Mouse (Mus musculus) neural tube, embryonic 15.5 days (tissue): ENCODE data around the gene Pax3. TPM values are rescaled to one million over a fixed set of nuclear protein-coding genes. Genes with fewer than 3 reads are reported as not detected.

Source experiments
- ATAC-seq: fragments of 200-750 bp; cut with Nextera tagmentation; 2 replicates; pipeline ENCODE4 v1.8.0; 2017; ENCODE audit warnings: mild to moderate bottlenecking, moderate TSS enrichment, moderate library complexity; ENCODE audit not compliant: low FRiP score
- H3K27ac ChIP-seq: fragments of 300-500 bp; sonication (generic); replicated peaks from 2 replicates; pipeline ENCODE4 v1.5.1; 2015; ENCODE audit warnings: mild to moderate bottlenecking, inconsistent platforms
- H3K27me3 ChIP-seq: fragments of 300-500 bp; sonication (generic); replicated peaks from 2 replicates; pipeline ENCODE4 v1.6.1; 2015; ENCODE audit warnings: inconsistent platforms
- H3K36me3 ChIP-seq: fragments of 300-500 bp; sonication (generic); 2 replicates; pipeline ENCODE4 v1.6.1; 2015; ENCODE audit warnings: inconsistent platforms
- H3K4me1 ChIP-seq: fragments of 300-500 bp; sonication (generic); 2 replicates; pipeline ENCODE4 v1.6.1; 2015; ENCODE audit warnings: inconsistent platforms
- H3K4me2 ChIP-seq: fragments of 300-500 bp; sonication (generic); 2 replicates; pipeline ENCODE4 v1.6.1; 2015; ENCODE audit warnings: inconsistent platforms, mild to moderate bottlenecking, moderate library complexity
- H3K4me3 ChIP-seq: fragments of 300-500 bp; sonication (generic); replicated peaks from 2 replicates; pipeline ENCODE4 v1.5.1; 2015; ENCODE audit warnings: mild to moderate bottlenecking, inconsistent platforms
- H3K9ac ChIP-seq: fragments of 300-500 bp; sonication (generic); replicated peaks from 2 replicates; pipeline ENCODE4 v1.6.1; 2015; ENCODE audit warnings: mild to moderate bottlenecking, inconsistent platforms
- H3K9me3 ChIP-seq: fragments of 300-500 bp; sonication (generic); replicated peaks from 2 replicates; pipeline ENCODE4 v1.6.1; 2016; ENCODE audit warnings: inconsistent platforms
- WGBS: fragments of 180-500 bp; shearing (Covaris S2); methylation state at CpG from one replicate; pipeline ENCODE4 v1.1.7; 2015; ENCODE audit warnings: mixed read lengths; 5-methylcytosine and 5-hydroxymethylcytosine counted together
- polyA plus RNA-seq: library from polyadenylated mRNA; unstranded; fragments of >200 nt; fragmentation: Nextera tagmentation; extraction: Ambion mirVana; gene quantifications from 2 replicates; pipeline ENCODE4 v1.2.1, GENCODE M21; 2015

Gene Pax3
- polyA plus RNA-seq, 1 experiment from 2014 or later: 3.4 TPM

DNA sequence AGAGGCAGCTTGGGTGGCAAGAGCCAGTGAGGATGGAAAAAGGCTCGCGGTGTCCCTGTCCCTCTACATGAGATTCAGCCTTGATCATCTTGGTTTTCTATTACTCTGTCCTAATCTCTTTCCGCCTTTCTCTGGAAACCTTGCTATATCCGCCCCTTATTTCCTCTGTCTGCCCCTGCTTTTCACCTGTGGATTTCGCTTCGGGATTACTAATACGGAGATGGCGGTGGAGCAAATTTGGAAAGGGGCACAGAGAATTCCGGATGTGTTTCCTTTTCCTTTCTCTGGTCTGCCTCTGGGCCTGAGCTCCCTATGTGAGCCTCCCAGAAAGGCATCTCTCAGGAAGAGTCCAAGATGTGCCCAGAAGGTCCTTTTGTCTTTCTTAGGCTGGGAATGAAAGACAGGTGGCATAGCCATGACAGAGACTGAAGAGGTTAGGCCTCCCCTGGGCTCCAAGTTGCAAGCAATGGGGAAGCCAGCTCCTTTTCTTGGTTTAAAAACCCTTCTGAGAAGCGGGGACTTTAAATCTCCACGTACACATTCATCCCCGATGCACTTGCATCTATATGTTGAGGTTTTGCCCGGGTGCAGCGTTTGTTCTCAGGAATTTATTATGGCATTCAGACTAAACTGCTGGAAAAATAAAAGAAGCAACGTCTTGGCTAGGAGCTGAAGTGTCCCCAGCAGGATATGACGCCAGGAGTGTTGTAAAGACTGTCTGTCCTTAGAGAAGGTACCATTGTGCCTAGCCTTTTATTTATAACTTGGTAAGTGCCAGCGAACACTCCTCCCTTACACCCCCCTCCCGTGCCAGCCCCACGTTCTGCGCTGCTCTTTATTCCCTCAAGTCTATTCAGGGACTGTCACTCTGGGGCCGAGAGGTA, 659 bp upstream of the Pax3 start:
- Histone ChIP-seq H3K36me3 (no peaks in the 10 kb centered on the region), H3K27me3 (peaks cover 78% of the 10 kb centered on the region), H3K9ac (no peak overlapping the region), H3K9me3 (no peaks in the 10 kb centered on the region), H3K27ac (peak overlapping the region; percentile 51), H3K4me1 (peaks cover 17% of the 10 kb centered on the region), H3K4me2 (peak overlapping the region; percentile 52), H3K4me3 (peak overlapping the region; percentile 33)
- 2% methylated on average over 21 of the region's 21 CpGs for WGBS
- peak; percentile 60; the same call in 1 of the 2 replicates for ATAC-seq

DNA sequence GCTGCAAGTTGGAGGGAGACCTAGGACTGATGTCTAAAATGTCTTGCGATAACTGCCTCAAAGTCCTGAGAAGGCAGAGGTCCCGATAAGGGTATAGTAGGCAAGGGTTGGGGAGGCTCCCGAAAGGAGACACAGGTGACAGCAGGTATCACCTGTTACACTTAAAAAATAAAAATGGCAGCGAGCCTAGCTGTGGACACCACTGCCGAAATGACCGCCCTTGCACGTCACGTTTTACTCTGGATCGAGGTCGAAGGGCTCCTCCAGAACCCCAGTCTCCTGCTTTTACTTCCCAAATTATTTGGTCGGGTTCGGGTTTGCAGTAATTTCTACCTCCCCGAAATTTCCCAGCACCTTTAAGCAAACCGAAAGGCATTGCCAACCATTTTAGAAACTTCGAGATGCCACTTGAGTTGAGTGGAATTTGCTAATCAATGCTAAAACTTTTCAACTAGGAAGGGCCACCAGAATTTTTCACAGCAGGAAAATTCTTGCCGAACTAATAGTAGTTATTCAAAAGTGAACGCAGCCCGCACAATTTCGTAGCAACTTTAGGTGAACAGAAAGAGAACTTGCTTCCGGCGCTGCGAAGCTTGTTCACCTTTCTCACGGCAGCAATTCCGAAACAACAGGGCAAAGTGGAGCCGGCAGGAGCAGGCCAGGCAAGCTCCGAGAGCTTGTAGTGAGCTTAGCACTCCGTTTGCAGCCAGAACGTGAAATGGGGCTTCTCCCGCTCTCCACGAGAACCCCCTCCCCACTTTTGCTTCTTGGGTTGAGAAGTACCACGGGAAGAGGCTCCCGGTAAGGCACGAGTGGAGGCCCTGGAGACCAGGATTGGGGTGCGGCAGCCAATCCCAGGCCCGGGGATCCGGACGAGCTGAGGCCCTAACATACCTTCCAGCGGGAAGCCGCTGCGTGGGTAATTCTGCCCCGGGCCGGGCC, 892 bp downstream of the Pax3 start:
- H3K4me3 ChIP-seq: peak overlapping the region; percentile 33
- H3K4me2 ChIP-seq: peak overlapping the region; percentile 52
- peaks cover 84% of the 10 kb centered on the region for H3K27me3 ChIP-seq
- H3K27ac ChIP-seq: peak overlapping the region; percentile 49
- peak overlapping the region; percentile 9; the same call in 1 of the 2 replicates for H3K9ac ChIP-seq
- no peaks in the 10 kb centered on the region for H3K9me3 ChIP-seq
- WGBS: 1% methylated on average over 42 of the region's 42 CpGs
- no peaks in the 10 kb centered on the region for H3K36me3 ChIP-seq
- no peak for ATAC-seq
- peaks cover 13% of the 10 kb centered on the region for H3K4me1 ChIP-seq

DNA sequence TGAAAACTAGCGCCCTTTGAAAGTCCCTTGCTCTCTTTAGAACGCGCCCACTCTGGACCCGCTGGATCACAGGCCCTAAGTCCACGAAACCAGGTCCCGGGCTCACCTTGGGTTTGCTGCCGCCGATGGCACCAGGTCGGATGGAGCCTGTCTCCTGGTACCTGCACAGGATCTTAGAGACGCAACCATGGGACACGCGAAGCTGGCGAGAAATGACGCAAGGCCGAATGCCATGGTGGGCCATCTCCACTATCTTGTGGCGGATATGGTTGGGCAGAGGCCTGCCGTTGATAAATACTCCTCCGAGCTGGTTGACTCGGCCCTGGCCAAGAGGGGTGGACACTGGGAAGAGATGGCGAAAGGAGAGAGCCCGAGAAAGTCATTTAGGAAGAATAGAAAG, 1.8 kb downstream of the Pax3 start:
- Histone ChIP-seq H3K4me3 (peak overlapping the region; percentile 33), H3K9me3 (no peaks in the 10 kb centered on the region), H3K4me2 (peak overlapping the region; percentile 20), H3K27ac (no peak overlapping the region), H3K27me3 (peaks cover 86% of the 10 kb centered on the region), H3K36me3 (no peaks in the 10 kb centered on the region), H3K9ac (no peak overlapping the region), H3K4me1 (peaks cover 13% of the 10 kb centered on the region)
- no peak for ATAC-seq
- WGBS: 6% methylated on average over 21 of the region's 21 CpGs

DNA sequence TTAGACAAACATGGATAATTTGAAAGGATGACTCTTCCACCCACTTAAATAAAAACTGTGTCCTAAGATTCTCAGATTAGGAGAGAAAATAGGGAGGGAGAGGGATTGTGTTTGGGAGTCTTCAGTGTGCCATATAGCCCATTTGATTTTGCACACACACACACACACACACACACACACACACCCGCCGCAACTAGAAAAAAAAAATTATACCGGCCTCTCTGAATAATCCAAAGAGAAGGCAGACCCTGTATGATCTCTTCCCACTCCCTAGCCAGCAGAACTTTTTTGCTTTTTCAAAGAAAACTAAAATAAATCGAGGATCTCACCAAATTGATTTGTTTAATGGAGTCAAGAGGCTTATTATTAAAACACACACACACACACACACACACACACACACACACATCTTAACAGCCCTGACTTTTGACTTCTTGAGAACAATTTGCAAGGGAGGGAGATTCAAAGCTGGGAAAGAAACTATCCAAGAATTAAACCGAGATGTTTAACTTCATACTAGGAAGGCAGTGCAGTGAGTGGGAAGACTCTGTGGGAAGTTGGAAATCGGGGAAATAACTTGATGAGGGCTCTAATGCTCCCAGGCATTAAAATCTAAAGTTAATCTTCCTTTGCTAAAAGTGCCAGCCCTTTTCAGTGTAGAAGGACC, 2.4 kb downstream of the Pax3 start:
- WGBS: 10% methylated on average over 6 of the region's 6 CpGs
- peaks cover 86% of the 10 kb centered on the region for H3K27me3 ChIP-seq

DNA sequence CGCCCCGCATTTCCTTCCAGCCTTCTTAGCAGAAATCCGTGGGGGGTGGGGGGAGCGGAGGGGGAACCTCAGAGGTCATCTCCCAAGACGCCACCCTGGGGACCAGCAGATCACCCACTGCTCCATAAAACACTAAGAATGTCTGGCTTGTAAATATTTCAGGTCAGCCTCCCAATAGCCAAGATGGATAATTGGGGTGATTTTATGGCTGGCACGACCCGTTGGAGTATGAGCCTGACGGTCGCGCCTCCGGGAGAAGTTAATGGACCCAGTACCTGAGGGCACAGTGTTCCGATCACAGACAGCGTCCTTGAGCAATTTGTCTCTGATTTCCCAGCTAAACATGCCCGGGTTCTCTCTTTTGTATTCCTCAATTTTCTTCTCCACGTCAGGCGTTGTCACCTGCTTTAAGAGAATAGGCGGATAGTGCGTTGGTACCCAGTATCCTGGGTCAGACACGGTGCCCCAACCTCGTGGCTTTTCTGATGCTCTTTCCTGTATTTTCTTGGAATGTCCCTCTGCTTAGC, 3.4 kb downstream of the Pax3 start:
- Histone ChIP-seq H3K9me3 (no peaks in the 10 kb centered on the region), H3K36me3 (no peaks in the 10 kb centered on the region), H3K9ac (no peak overlapping the region), H3K27me3 (peaks cover 77% of the 10 kb centered on the region), H3K4me2 (peak overlapping the region; percentile 24), H3K27ac (no peak overlapping the region), H3K4me3 (peak overlapping the region; percentile 17), H3K4me1 (peaks cover 25% of the 10 kb centered on the region)
- 2% methylated on average over 20 of the region's 20 CpGs for WGBS
- ATAC-seq: no peak

More for the DNA sequence above, 2.4 kb downstream of the Pax3 start:
- ATAC-seq: no peak
- H3K9me3 ChIP-seq: no peaks in the 10 kb centered on the region
- no peak overlapping the region for H3K9ac ChIP-seq
- no peaks in the 10 kb centered on the region for H3K36me3 ChIP-seq
- H3K4me3 ChIP-seq: peak overlapping the region; percentile 33; the same call in 1 of the 2 replicates
- peaks cover 18% of the 10 kb centered on the region for H3K4me1 ChIP-seq
- no peak overlapping the region; the same call in 1 of the 2 replicates for H3K4me2 ChIP-seq
- H3K27ac ChIP-seq: no peak overlapping the region

DNA sequence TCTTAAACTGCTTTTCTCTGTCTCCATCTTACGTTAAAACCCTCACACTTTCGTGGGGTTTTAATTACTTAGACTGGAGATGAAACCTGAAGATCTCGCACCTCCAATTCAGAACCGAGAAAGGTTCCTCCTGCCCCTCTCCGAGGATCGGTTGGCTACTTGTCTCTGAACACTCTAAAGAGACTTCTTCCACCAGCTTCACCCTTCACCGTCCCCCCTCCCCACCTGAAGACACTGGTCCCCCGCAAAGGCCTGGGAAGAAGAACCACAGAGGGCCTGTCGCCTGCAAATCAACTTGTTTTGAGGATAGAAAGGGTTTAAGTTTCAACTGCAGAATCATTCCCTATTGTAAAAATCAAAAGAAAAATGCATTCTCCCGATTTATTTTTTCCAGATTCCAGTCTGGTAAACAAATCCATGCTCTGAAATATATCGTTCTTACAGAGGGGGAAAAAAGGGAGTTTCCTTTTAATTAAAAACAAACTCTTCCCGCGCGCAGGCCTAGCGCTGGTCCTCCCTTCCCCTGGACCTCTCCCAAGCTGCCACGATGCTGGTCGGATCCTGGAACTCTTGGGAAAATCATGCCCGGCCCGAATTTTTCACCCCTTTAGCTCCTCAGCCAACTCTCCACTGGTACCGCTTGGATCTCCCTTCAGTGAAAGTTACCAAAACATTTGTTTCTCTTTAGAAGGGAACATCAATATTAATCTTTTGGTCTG, 4.0 kb downstream of the Pax3 start:
- Histone ChIP-seq H3K27me3 (peaks cover 77% of the 10 kb centered on the region), H3K36me3 (no peaks in the 10 kb centered on the region), H3K4me2 (peak overlapping the region; percentile 25), H3K4me3 (peak overlapping the region; percentile 8; the same call in 1 of the 2 replicates), H3K9ac (no peak overlapping the region), H3K27ac (no peak overlapping the region), H3K4me1 (peaks cover 25% of the 10 kb centered on the region), H3K9me3 (no peaks in the 10 kb centered on the region)
- no peak for ATAC-seq
- 6% methylated on average over 20 of the region's 20 CpGs for WGBS

DNA sequence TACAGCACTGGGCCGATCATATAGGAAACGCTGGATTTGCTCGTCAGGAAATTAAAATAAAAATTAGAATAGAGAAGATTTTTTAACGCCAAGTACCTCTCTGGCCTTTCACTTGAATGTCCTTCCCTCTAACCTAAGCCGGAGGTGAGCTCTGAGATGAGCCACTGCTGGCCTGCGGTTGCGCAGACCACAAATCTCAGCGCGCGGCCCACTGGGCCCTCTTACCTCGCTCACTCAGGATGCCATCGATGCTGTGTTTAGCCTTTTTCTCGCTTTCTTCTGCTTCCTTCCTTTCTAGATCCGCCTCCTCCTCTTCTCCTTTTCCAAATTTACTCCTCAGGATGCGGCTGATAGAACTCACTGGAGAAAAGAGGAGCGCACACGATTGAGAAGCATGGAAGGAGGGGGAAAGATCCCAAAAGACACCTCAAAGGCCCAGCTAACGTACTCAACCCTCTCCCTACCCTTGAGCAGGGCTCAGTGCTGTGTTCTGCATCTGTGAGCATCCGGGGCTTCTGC, 4.7 kb downstream of the Pax3 start:
- peaks cover 77% of the 10 kb centered on the region for H3K27me3 ChIP-seq
- no peak overlapping the region for H3K27ac ChIP-seq
- no peaks in the 10 kb centered on the region for H3K9me3 ChIP-seq
- no peak overlapping the region for H3K9ac ChIP-seq
- no peaks in the 10 kb centered on the region for H3K36me3 ChIP-seq
- 9% methylated on average over 19 of the region's 19 CpGs for WGBS
- H3K4me2 ChIP-seq: peak overlapping the region; percentile 25
- H3K4me3 ChIP-seq: peak overlapping the region; percentile 8; the same call in 1 of the 2 replicates
- peaks cover 25% of the 10 kb centered on the region for H3K4me1 ChIP-seq
- ATAC-seq: no peak

DNA sequence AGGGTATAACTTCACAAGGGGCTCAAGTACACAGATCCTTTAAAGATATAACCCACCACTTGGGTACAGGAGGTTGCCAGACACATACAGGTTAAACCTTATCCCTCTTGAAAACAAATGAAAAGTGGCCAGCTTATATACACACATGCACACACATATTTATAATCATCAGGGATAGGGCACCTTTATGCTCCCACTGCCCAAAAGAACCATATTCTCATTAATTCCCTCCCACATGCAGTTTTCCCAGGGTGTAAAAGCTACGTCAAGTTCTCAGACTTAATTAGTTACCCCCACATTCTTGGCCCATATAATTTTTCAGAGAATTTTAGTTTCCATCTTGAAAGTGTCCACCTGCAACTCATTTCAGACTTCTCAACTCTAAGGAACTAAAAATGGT, 5.2 kb downstream of the Pax3 start:
- H3K4me1 ChIP-seq: peaks cover 22% of the 10 kb centered on the region
- no peaks in the 10 kb centered on the region for H3K36me3 ChIP-seq
- no peak overlapping the region for H3K9ac ChIP-seq
- no peak overlapping the region for H3K4me3 ChIP-seq
- peaks cover 77% of the 10 kb centered on the region for H3K27me3 ChIP-seq
- no peak overlapping the region for H3K27ac ChIP-seq
- no peak for ATAC-seq
- no peaks in the 10 kb centered on the region for H3K9me3 ChIP-seq
- H3K4me2 ChIP-seq: 0 out of 2 replicates have a peak overlapping the region, but pooled peaks have one; percentile 1
- 71% methylated on average over 1 of the region's 1 CpGs for WGBS

DNA sequence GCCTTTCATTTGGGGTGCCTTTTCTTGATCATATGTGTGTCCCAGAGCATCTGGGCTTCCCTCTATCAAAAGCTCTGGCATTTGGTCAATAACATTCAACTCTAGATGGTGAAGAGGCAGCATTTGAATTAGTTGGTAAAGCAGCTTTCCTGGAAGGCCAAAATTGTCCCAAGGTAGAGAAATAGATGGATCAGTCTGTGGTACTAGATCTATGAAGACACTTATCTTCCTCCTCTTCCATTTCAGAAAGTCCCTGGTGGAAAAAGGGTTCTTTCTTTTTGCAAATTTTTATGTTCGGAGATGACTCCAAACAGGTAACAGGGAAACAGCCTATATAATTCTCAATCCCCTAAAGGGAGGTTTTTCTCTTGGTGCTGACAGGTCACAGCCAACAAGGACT, 5.6 kb downstream of the Pax3 start:
- 0 out of 2 replicates have a peak overlapping the region, but pooled peaks have one; percentile 1 for H3K4me2 ChIP-seq
- no peaks in the 10 kb centered on the region for H3K9me3 ChIP-seq
- no peak overlapping the region for H3K4me3 ChIP-seq
- H3K4me1 ChIP-seq: peaks cover 17% of the 10 kb centered on the region
- no peak overlapping the region for H3K9ac ChIP-seq
- H3K27me3 ChIP-seq: peaks cover 75% of the 10 kb centered on the region
- no peak for ATAC-seq
- H3K27ac ChIP-seq: peak overlapping the region; percentile 60
- WGBS: 55% methylated on average over 1 of the region's 1 CpGs
- H3K36me3 ChIP-seq: no peaks in the 10 kb centered on the region

DNA sequence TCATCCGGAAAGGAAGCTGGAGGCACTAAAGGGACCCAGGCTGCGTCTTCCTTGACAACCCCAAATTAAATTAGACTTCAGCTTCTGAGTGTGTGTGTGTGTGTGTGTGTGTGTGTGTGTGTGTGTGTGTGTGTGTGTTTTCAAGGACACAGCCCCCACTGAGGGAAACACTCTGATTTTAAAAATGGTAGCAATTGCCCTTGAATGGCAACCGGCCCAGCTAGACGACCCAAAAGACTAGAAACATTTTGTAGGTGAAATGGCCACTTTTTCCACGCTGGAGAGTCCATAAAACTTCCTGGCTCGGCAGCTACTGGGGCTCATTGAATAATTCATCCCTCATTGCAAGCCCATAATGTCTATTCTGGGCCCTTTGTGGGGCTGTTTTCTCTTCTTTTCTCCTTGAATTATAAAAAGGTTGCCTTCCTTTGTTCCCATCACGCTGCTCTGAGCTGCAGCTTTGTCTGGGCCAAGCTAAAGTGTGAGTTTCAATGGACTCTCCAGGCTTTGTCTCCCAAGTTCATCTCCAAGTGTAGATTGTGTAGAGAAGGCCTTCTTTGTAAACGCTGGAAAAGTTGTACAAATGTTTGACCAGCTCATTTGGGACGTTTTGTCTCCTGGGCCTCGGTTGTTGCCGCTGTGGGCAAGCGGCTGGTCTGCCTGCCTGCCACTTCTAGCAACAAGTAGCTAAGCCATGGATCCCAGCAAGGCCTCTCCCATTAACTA, 6.4 kb downstream of the Pax3 start:
- WGBS: 5% methylated on average over 12 of the region's 12 CpGs
- ATAC-seq: peak; percentile 61; the same call in 1 of the 2 replicates
- H3K36me3 ChIP-seq: no peaks in the 10 kb centered on the region
- H3K4me3 ChIP-seq: no peak overlapping the region
- H3K27me3 ChIP-seq: peaks cover 76% of the 10 kb centered on the region
- no peak overlapping the region for H3K9ac ChIP-seq
- no peaks in the 10 kb centered on the region for H3K9me3 ChIP-seq
- H3K4me1 ChIP-seq: peaks cover 17% of the 10 kb centered on the region
- peak overlapping the region; percentile 67 for H3K27ac ChIP-seq
- H3K4me2 ChIP-seq: 0 out of 2 replicates have a peak overlapping the region, but pooled peaks have one; percentile 1
